Mouse (Mus musculus) forebrain, embryonic 10.5 days (tissue): ENCODE data around the gene Mcu. TPM values are rescaled to one million over a fixed set of nuclear protein-coding genes. Genes with fewer than 3 reads are reported as not detected.

Source experiments
- DNase-seq: peaks from one replicate; pipeline ENCODE4 v3.0.0-alpha.2; 2017; ENCODE audit warnings: low spot score; ENCODE audit errors: extremely low spot score
- H3K27ac ChIP-seq: fragments of 300-500 bp; sonication (generic); 2 replicates; pipeline ENCODE4 v1.5.1; 2016; ENCODE audit warnings: mild to moderate bottlenecking
- H3K27me3 ChIP-seq: fragments of 300-500 bp; sonication (generic); 2 replicates; pipeline ENCODE4 v1.6.1; 2016; ENCODE audit warnings: mild to moderate bottlenecking; ENCODE audit not compliant: poor library complexity, severe bottlenecking
- H3K36me3 ChIP-seq: fragments of 300-500 bp; sonication (generic); replicated peaks from 2 replicates; pipeline ENCODE4 v1.6.1; 2016; ENCODE audit warnings: mild to moderate bottlenecking, moderate library complexity
- H3K4me1 ChIP-seq: fragments of 300-500 bp; sonication (generic); 2 replicates; pipeline ENCODE4 v1.6.1; 2016
- H3K4me3 ChIP-seq: fragments of 300-500 bp; sonication (generic); 2 replicates; pipeline ENCODE4 v1.5.1; 2016; ENCODE audit warnings: mild to moderate bottlenecking, moderate library complexity
- H3K9me3 ChIP-seq: fragments of 300-500 bp; sonication (generic); 2 replicates; pipeline ENCODE4 v1.6.1; 2016; ENCODE audit warnings: mild to moderate bottlenecking, moderate library complexity
- WGBS: fragments of 180-500 bp; shearing (Covaris S2); methylation state at CpG from one replicate; pipeline ENCODE4 v1.1.7; 2016; 5-methylcytosine and 5-hydroxymethylcytosine counted together
- polyA plus RNA-seq: library from polyadenylated mRNA; unstranded; fragments of >200 nt; fragmentation: Nextera tagmentation; extraction: Ambion mirVana; gene quantifications from 2 replicates; pipeline ENCODE4 v1.2.1, GENCODE M21; 2016

Mcu gene
- polyA plus RNA-seq: 19.0 and 19.1 TPM in 2 replicates

DNA sequence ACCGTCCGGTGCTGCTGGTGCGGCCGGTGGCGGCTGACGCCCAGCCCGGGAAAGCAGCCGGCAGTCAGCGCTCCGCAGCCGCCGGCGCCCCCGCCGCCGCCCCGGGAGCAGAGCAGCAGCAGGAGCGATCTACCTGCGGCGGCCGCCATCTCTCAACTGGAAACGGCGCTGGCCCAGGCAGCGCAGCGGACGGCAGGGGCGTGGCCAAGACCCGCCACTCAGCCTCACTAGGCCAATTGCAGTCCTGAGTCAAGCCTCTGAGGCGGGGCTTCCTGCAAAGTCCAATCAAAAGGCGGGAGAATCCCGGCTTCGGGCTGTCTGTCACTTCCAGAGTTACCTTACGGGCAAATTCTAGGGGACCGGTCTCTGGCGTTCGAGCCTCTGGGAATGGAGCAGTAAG is at the start of gene Mcu:
Gene Mcu, minus strand, starts transcription at position 171 of the 400 bp plus-strand sequence.
- peak; percentile 94 for DNase-seq
- Histone ChIP-seq H3K27ac (peak within 1 kb of the TSS; percentile 94), H3K27me3 (no peaks in the 10 kb centered on the region), H3K4me1 (peaks cover 27% of the 10 kb centered on the region), H3K9me3 (no peaks in the 10 kb centered on the region), H3K4me3 (peak within 1 kb of the TSS; percentile 95), H3K36me3 (no peaks in the 10 kb centered on the region)
- under 1% methylated on average over 36 of the region's 36 CpGs for WGBS

- H3K9me3 ChIP-seq: 0 out of 2 replicates have a peak, but pooled peaks cover under 1% of the 10 kb centered on the region
- 86% methylated on average over 13 of the region's 13 CpGs for WGBS
- no peaks in the 10 kb centered on the region for H3K36me3 ChIP-seq
- no peak overlapping the region for H3K27ac ChIP-seq
- no peaks in the 10 kb centered on the region for H3K27me3 ChIP-seq
- no peak overlapping the region for H3K4me3 ChIP-seq
- H3K4me1 ChIP-seq: no peaks in the 10 kb centered on the region
- no peak for DNase-seq
Measured at GRCm38 (mm10) chr10:59665503-59666291, 49.2 kb upstream of the Mcu start.

DNA sequence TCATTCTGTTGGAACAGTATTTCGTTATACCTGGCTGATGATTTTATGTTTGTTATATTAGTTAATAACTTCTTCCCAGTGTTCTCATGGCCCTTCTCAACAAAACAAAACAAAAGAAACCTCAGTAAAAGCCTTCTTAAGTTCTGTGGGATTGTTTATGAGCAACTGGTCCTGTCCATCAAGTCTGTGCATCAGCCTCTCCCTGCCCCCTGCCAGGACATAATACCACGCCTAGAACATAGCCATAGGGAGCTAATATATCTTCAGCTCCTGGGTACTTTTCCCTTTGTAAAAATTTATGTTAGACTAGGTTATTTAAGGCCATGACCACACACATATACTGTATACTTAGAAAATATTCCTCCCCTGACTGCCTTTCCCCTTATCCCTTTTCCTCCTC is 48.3 kb upstream of the Mcu start:
- 76% methylated on average over 2 of the region's 2 CpGs for WGBS

GRCm38 (mm10) chr10:59656799-59657198 is 40.3 kb upstream of the Mcu start:
- H3K4me1 ChIP-seq: no peaks in the 10 kb centered on the region
- H3K9me3 ChIP-seq: peaks cover 7% of the 10 kb centered on the region; the same call in 1 of the 2 replicates
- H3K4me3 ChIP-seq: no peak overlapping the region
- no peaks in the 10 kb centered on the region for H3K27me3 ChIP-seq
- DNase-seq: no peak
- no peak overlapping the region for H3K27ac ChIP-seq
- WGBS: 89% methylated on average over 13 of the region's 13 CpGs
- no peaks in the 10 kb centered on the region for H3K36me3 ChIP-seq

More for the DNA sequence above, 48.3 kb upstream of the Mcu start:
- H3K4me3 ChIP-seq: no peak overlapping the region
- no peak for DNase-seq
- H3K9me3 ChIP-seq: peaks cover 7% of the 10 kb centered on the region; the same call in 1 of the 2 replicates
- no peaks in the 10 kb centered on the region for H3K27me3 ChIP-seq
- H3K27ac ChIP-seq: no peak overlapping the region
- no peaks in the 10 kb centered on the region for H3K4me1 ChIP-seq
- no peaks in the 10 kb centered on the region for H3K36me3 ChIP-seq

DNA sequence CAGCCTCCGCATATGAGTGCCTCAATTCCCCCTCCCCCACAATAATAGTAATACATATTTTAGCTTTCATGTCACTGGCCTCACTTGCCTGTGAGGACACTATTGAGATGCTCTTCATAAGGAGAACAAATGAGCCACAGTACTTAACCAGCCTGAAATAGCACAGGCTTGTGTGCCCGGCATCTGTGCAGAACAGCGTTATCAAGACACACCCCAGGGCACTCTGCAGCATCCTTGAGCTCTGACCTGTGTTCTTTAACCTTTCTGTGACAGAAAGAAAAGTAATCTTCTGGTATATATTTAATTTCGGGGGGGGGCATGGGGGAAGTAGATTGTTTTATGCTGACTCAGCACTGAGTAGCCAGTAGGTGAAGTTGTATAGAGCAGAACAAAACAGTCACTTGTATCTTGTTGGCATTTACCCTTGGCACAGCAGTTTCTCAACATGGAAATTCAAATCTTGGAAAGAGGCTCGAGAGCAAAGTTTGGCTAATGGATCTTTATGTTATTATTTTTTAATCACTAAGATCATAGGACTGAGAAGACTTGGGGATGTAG is 30.4 kb upstream of the Mcu start:
- Histone ChIP-seq H3K27ac (no peak overlapping the region), H3K4me3 (no peak overlapping the region), H3K4me1 (peaks cover 5% of the 10 kb centered on the region; the same call in 1 of the 2 replicates), H3K36me3 (no peaks in the 10 kb centered on the region), H3K9me3 (peaks cover 5% of the 10 kb centered on the region; the same call in 1 of the 2 replicates), H3K27me3 (no peaks in the 10 kb centered on the region)
- no peak for DNase-seq
- WGBS: 89% methylated on average over 5 of the region's 5 CpGs

GRCm38 (mm10) chr10:59645153-59645552 is 28.7 kb upstream of the Mcu start:
- Histone ChIP-seq H3K27me3 (no peaks in the 10 kb centered on the region), H3K4me3 (no peak overlapping the region), H3K4me1 (peaks cover 7% of the 10 kb centered on the region; the same call in 1 of the 2 replicates), H3K36me3 (no peaks in the 10 kb centered on the region), H3K27ac (no peak overlapping the region), H3K9me3 (peaks cover 5% of the 10 kb centered on the region; the same call in 1 of the 2 replicates)
- 91% methylated on average over 4 of the region's 4 CpGs for WGBS
- DNase-seq: no peak

GRCm38 (mm10) chr10:59644710-59645109 is 28.2 kb upstream of the Mcu start:
- no peak for DNase-seq
- Histone ChIP-seq H3K4me3 (no peak overlapping the region), H3K4me1 (peaks cover 7% of the 10 kb centered on the region; the same call in 1 of the 2 replicates), H3K27me3 (no peaks in the 10 kb centered on the region), H3K36me3 (no peaks in the 10 kb centered on the region), H3K9me3 (peaks cover 5% of the 10 kb centered on the region; the same call in 1 of the 2 replicates), H3K27ac (no peak overlapping the region)
- WGBS: 82% methylated on average over 2 of the region's 2 CpGs

DNA sequence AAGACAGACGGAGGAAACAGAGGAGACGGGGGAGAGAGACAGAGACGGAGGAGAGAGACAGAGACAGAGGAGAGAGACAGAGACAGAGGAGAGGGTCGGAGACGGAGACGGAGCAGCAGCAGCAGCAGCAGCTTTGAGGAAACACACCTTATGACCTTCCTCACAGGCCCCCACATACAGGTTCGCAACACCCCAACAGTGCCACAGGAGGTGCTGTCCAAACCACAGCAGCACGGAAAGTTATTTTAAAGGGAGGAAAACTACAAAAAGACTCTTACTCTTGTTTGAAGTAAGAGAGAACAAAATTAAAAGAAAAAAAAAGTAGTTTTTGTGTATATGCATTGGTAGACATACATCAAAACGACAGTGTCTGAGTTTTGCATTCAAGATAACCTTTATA is 27.2 kb upstream of the Mcu start:
- no peak for DNase-seq
- Histone ChIP-seq H3K4me1 (peaks cover 7% of the 10 kb centered on the region; the same call in 1 of the 2 replicates), H3K27me3 (no peaks in the 10 kb centered on the region), H3K36me3 (no peaks in the 10 kb centered on the region), H3K4me3 (no peak overlapping the region), H3K9me3 (peaks cover 5% of the 10 kb centered on the region; the same call in 1 of the 2 replicates), H3K27ac (no peak overlapping the region)
- 91% methylated on average over 9 of the region's 9 CpGs for whole genome bisulfite sequencing

- WGBS: 86% methylated on average over 8 of the region's 8 CpGs
- Histone ChIP-seq H3K9me3 (peaks cover 3% of the 10 kb centered on the region; the same call in 1 of the 2 replicates), H3K36me3 (no peaks in the 10 kb centered on the region), H3K4me3 (no peak overlapping the region), H3K27me3 (no peaks in the 10 kb centered on the region), H3K27ac (no peak overlapping the region), H3K4me1 (peaks cover 11% of the 10 kb centered on the region; the same call in 1 of the 2 replicates)
- DNase-seq: no peak
Measured at GRCm38 (mm10) chr10:59642659-59643377, 26.3 kb upstream of the Mcu start.

DNA sequence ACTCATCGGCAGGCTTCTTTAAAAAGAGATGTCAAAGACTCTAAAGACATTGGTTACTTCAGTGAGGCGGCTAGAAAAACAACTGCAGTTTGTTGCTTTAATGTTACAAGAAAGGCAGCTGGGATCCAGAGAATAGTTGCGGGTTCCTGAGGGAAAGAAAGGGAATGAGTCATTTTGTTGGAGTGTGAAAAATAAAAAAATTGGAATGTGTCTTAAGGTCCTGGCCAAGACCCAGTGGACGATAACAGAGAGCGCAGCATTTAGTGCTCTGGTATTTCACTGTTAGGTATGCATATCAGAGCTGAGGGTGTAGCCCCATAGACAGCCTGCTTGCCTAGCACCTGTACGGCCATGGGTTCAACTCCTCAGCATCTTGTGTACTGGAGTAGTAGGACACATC is 22.1 kb upstream of the Mcu start:
- no peaks in the 10 kb centered on the region for H3K9me3 ChIP-seq
- no peak overlapping the region for H3K4me3 ChIP-seq
- H3K27ac ChIP-seq: no peak overlapping the region
- H3K36me3 ChIP-seq: no peaks in the 10 kb centered on the region
- H3K4me1 ChIP-seq: peaks cover 22% of the 10 kb centered on the region; the same call in 1 of the 2 replicates
- H3K27me3 ChIP-seq: no peaks in the 10 kb centered on the region
- WGBS: 81% methylated on average over 6 of the region's 6 CpGs
- no peak for DNase-seq

- H3K27ac ChIP-seq: no peak overlapping the region
- no peak for DNase-seq
- 88% methylated on average over 7 of the region's 7 CpGs for whole genome bisulfite sequencing
- no peak overlapping the region for H3K4me3 ChIP-seq
- no peaks in the 10 kb centered on the region for H3K36me3 ChIP-seq
- H3K4me1 ChIP-seq: peaks cover 19% of the 10 kb centered on the region; the same call in 1 of the 2 replicates
- no peaks in the 10 kb centered on the region for H3K9me3 ChIP-seq
- no peaks in the 10 kb centered on the region for H3K27me3 ChIP-seq
Measured at GRCm38 (mm10) chr10:59637596-59638124, 21.2 kb upstream of the Mcu start.

DNA sequence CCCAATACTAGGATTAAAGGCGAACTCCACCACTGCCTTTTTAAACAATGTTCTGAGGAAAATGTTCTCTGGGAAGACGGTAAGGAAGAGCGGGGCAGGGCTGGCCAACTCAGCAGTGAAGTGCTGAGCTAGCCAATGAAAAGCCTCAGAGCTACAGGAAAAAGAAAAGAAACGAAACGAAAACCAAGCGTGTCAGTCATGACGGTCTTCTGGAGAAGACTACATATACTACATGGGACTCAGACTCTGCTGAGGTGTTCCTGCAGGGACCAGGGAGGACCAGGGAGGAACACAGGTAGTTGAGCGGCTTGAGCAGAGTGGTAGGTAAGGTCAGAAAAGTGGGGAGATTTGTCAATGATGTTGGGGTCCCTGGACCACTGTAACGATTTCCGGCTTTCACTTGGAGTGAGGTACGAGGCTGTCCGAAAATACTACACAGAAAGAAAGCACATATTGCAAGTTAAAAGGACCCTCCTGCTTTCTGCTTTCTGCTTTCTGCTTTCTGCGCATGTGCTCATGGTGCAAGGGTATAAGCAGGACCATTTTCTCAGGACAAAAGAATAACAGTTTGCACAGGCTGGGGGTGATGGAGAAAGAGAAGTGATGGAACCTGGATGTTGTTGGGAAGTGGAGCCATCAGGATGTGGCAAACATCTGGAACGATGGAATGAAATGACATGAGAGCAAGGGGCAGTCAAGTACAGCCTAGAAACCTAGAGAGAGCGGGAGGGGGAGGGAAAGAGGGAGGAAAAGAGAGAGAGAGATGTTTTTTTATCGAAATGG is 20.4 kb upstream of the Mcu start:
- H3K27me3 ChIP-seq: no peaks in the 10 kb centered on the region
- peaks cover 18% of the 10 kb centered on the region; the same call in 1 of the 2 replicates for H3K4me1 ChIP-seq
- H3K4me3 ChIP-seq: no peak overlapping the region
- WGBS: 82% methylated on average over 16 of the region's 16 CpGs
- H3K36me3 ChIP-seq: no peaks in the 10 kb centered on the region
- DNase-seq: no peak
- no peaks in the 10 kb centered on the region for H3K9me3 ChIP-seq
- H3K27ac ChIP-seq: 0 out of 2 replicates have a peak overlapping the region, but pooled peaks have one; percentile 3
